Mouse (Mus musculus) gastrocnemius, postnatal 14 days (tissue): ENCODE measurements around the gene Sla2. TPM values are rescaled to one million over a fixed set of nuclear protein-coding genes. Genes with fewer than 3 reads are reported as not detected.
"Not testable (repeated sequence)": the region's sequence is repeated elsewhere in the genome, so short reads cannot be mapped to it uniquely, and the experiment has no call there.

ENCODE experiments used
- DNase-seq: peaks from one replicate; pipeline ENCODE4 v3.0.0; 2021; ENCODE audit warnings: mixed read lengths
- intact Hi-C: fragments of 180-260 bp; cut with DNase I; formaldehyde crosslinking; loops from one replicate; pipeline ENCODE4 v1.15.1; 2025; ENCODE audit warnings: low total_unique reads
- long read RNA-seq, 2 experiments: library from polyadenylated mRNA; stranded (forward); transcript quantifications; one replicate each; pipeline ENCODE4 v2.0.0; 2021
- total RNA-seq, 2 experiments: library from RNA; stranded (reverse); gene quantifications; 2 replicates each; pipeline ENCODE4 v1.2.3; 2021

Gene Sla2
- not detected for total RNA-seq
- long read RNA-seq, experiment 1: 0 reads
- long read RNA-seq, experiment 2: 0 reads

GRCm38 (mm10) chr2:156887017-156887416 lies at the start of gene Sla2:
Gene Sla2 (minus strand): TSS chr2:156887192.
- intact Hi-C loops: no loop called here
- no peak for DNase-seq

GRCm38 (mm10) chr2:156935005-156935404 lies 48.0 kb upstream of the Sla2 start:
- intact Hi-C loops: no loop called here
- no peak for DNase-seq

- no peak for DNase-seq
- intact Hi-C loops: no loop called here
Measured at GRCm38 (mm10) chr2:156933426-156933825, 46.4 kb upstream of the Sla2 start.

GRCm38 (mm10) chr2:156931421-156931820 lies 44.4 kb upstream of the Sla2 start:
- intact Hi-C loops: no loop called here
- no peak for DNase-seq

- intact Hi-C loops: no loop called here
- DNase-seq: no peak
Measured at GRCm38 (mm10) chr2:156930549-156930948, 43.6 kb upstream of the Sla2 start.

GRCm38 (mm10) chr2:156929519-156930120 lies 42.6 kb upstream of the Sla2 start:
- DNase-seq: no peak
- intact Hi-C loops: no loop called here

- intact Hi-C loops: no loop called here
- DNase-seq: no peak
Measured at GRCm38 (mm10) chr2:156928606-156929005, 41.6 kb upstream of the Sla2 start.

GRCm38 (mm10) chr2:156927663-156928062 lies 40.7 kb upstream of the Sla2 start:
- intact Hi-C loops: no loop called here
- no peak for DNase-seq

GRCm38 (mm10) chr2:156925611-156926010 lies 38.6 kb upstream of the Sla2 start:
- DNase-seq, intact Hi-C loops: not testable (repeated sequence)

GRCm38 (mm10) chr2:156925075-156925474 lies 38.1 kb upstream of the Sla2 start:
- DNase-seq: not testable (repeated sequence)

GRCm38 (mm10) chr2:156924210-156924898 lies 37.4 kb upstream of the Sla2 start:
- intact Hi-C loops: no loop called here
- no peak for DNase-seq

More at GRCm38 (mm10) chr2:156925075-156925474, 38.1 kb upstream of the Sla2 start:
- intact Hi-C loops: not testable (repeated sequence)

GRCm38 (mm10) chr2:156923057-156923456 lies 36.1 kb upstream of the Sla2 start:
- intact Hi-C loops: no loop called here
- DNase-seq: no peak

- intact Hi-C loops: no loop called here
- DNase-seq: no peak
Measured at GRCm38 (mm10) chr2:156919796-156920195, 32.8 kb upstream of the Sla2 start.

GRCm38 (mm10) chr2:156919191-156919590 lies 32.2 kb upstream of the Sla2 start:
- DNase-seq, intact Hi-C loops: not testable (repeated sequence)

- no peak for DNase-seq
- intact Hi-C loops: no loop called here
Measured at GRCm38 (mm10) chr2:156918562-156918961, 31.6 kb upstream of the Sla2 start.

GRCm38 (mm10) chr2:156916419-156917125 lies 29.6 kb upstream of the Sla2 start:
- no peak for DNase-seq
- intact Hi-C loops: no loop called here

GRCm38 (mm10) chr2:156915559-156915958 lies 28.6 kb upstream of the Sla2 start:
- DNase-seq: no peak
- intact Hi-C loops: loop anchor here (2.0 kb wide), 1 partner anchor 33 kb away; no protein-coding TSS in a partner anchor

- no peak for DNase-seq
- intact Hi-C loops: no loop called here
Measured at GRCm38 (mm10) chr2:156913191-156913590, 26.2 kb upstream of the Sla2 start.

- DNase-seq: not testable (repeated sequence)
- intact Hi-C loops: loop anchor here (10.0 kb wide), 1 partner anchor 189 kb away; no protein-coding TSS in a partner anchor
Measured at GRCm38 (mm10) chr2:156905931-156906330, 18.9 kb upstream of the Sla2 start.

- peak; percentile 51 for DNase-seq
- intact Hi-C loops: loop anchor here (5.0 to 10.0 kb wide), 2 partner anchors 92 to 190 kb away; no protein-coding TSS in a partner anchor
Measured at GRCm38 (mm10) chr2:156904976-156905717, 18.2 kb upstream of the Sla2 start.
